Mouse (Mus musculus) bone marrow macrophage, adult 2 months (primary cell): ENCODE measurements around the gene Nt5e.

Experiments used
- CTCF ChIP-seq: IDR thresholded peaks from 2 replicates; pipeline ENCODE4 v1.5.1; 2012; ENCODE audit warnings: low read depth, mild to moderate bottlenecking, low read length, moderate library complexity
- POLR2A ChIP-seq: IDR thresholded peaks from 2 replicates; pipeline ENCODE4 v1.6.1; 2012; ENCODE audit warnings: mild to moderate bottlenecking, low read depth, low read length, borderline replicate concordance

GRCm38 (mm10) chr9:88344424-88344823 is 17.4 kb downstream of the Nt5e start:
- TF ChIP-seq CTCF (no peak), POLR2A (no peak)
